Mouse (Mus musculus) kidney, adult 2 months (tissue): ENCODE data around the gene Pigz.

Experiments
- CTCF ChIP-seq: fragments of 200-500 bp; conservative IDR thresholded peaks from 2 replicates; pipeline ENCODE4 v1.5.1; 2011; ENCODE audit warnings: low read depth, mild to moderate bottlenecking, control low read depth, low read length, moderate library complexity, mixed read lengths; ENCODE audit not compliant: insufficient read depth, insufficient read length
- POLR2A ChIP-seq: fragments of 200-500 bp; IDR thresholded peaks from one replicate; pipeline ENCODE4 v1.6.1; 2011; ENCODE audit warnings: low read depth, low read length, control low read depth

- TF ChIP-seq CTCF (no peak), POLR2A (no peak)
These were observed 2.9 kb downstream of the Pigz start for GRCm38 (mm10) chr16:31936568-31936967.
